Mouse (Mus musculus) erythroblast, embryonic 14.5 days (primary cell): Measurements from ENCODE around the gene Uncx. TPM values are rescaled to one million over a fixed set of nuclear protein-coding genes. Genes with fewer than 3 reads are reported as not detected.

Source experiments
- H3K27me3 ChIP-seq: 2 replicates; pipeline ENCODE4 v1.6.1; 2012; ENCODE audit warnings: inconsistent platforms; ENCODE audit not compliant: control insufficient read depth
- H3K36me3 ChIP-seq: 2 replicates; pipeline ENCODE4 v1.6.1; 2012; ENCODE audit warnings: mild to moderate bottlenecking, inconsistent platforms; ENCODE audit not compliant: control insufficient read depth
- H3K4me1 ChIP-seq: 2 replicates; pipeline ENCODE4 v1.6.1; 2012; ENCODE audit warnings: inconsistent platforms; ENCODE audit not compliant: control insufficient read depth
- H3K4me3 ChIP-seq: replicated peaks from 2 replicates; pipeline ENCODE3; 2012; ENCODE audit warnings: moderate library complexity, mild to moderate bottlenecking, inconsistent platforms
- H3K9me3 ChIP-seq: 2 replicates; pipeline ENCODE4 v1.6.1; 2012; ENCODE audit warnings: low read length, inconsistent platforms, mixed read lengths; ENCODE audit not compliant: control insufficient read depth
- GATA1 ChIP-seq: IDR thresholded peaks from 2 replicates; pipeline ENCODE4 v1.6.1; 2012; ENCODE audit warnings: low read length, inconsistent platforms, mixed read lengths
- TAL1 ChIP-seq: IDR thresholded peaks from 3 replicates; pipeline ENCODE4 v1.6.1; 2012; ENCODE audit warnings: low read length, inconsistent platforms, mixed read lengths
- polyA plus RNA-seq: library from polyadenylated mRNA; stranded (reverse); fragments of >175 nt; gene quantifications from 2 replicates; pipeline ENCODE4 v1.2.3, GENCODE M21; 2012

Uncx gene
- polyA plus RNA-seq, 1 experiment: not detected

DNA sequence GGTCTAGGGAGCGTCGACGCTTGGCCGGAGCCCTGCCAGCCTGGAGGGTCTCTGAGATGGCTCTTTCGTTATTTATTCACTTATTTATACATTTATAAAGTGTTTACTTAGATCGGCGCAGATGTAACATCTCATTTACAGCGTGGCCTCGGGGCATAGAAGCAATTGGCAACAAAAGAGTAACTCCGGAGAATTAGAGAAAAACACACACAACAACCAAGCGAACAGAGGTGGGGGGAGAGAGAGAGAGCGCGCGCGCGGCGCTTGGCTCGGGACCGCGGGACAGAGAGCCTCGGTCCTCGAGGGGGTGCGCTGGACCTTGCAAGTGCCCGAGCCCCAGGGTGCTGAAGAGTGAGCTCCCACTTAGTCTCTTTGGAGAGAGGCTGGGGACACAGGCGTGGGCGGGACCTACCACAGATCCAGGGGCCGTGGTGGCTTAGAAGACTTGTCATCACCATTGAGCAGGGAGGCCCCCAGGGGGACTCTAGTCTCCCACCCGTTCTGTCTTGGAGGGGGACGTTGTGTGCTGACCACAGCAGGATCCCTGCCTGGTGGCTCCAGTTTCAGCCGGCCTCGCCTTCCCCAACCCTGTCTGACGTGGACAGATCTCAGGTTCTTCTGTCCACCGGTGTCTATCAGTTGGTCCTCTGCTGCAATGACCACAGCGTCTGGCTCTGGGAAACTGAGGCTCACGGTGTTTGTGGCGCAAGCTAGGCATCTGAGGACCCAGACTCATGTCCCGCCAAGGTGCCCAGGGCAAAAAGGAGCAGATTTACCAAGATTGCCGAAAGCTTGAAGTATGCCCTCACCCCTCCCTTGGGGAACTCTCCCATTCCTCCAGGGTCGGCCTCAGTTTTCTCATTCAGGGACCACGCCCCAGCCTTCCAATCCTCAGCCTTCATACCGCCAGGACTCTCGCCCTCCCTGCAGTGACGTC lies 14.5 kb downstream of the Uncx start:
- TF ChIP-seq TAL1 (no peak), GATA1 (no peak)
- peaks cover 3% of the 10 kb centered on the region; the same call in 1 of the 2 replicates for H3K9me3 ChIP-seq
- H3K27me3 ChIP-seq: peaks cover 97% of the 10 kb centered on the region
- no peak overlapping the region for H3K4me3 ChIP-seq
- H3K36me3 ChIP-seq: no peaks in the 10 kb centered on the region
- H3K4me1 ChIP-seq: no peaks in the 10 kb centered on the region

DNA sequence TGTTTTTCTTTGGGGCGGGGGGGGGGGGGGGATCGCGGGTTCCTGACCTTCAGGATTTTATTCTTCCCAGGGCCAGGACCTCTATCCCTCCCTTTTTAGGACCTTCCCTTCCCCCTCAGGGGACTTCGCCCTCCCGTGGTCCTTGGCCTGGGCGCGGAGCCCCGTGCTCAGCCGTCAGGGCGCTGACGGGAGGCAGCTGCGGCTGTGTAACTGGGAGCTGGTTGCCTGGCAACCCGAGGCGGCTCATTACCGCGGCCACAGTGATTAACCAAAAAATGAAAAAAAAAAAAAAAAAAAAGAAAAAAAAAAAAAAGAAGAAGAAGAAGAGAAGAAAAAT lies 15.1 kb downstream of the Uncx start:
- no peaks in the 10 kb centered on the region for H3K4me1 ChIP-seq
- no peak overlapping the region for H3K4me3 ChIP-seq
- peaks cover 3% of the 10 kb centered on the region; the same call in 1 of the 2 replicates for H3K9me3 ChIP-seq
- TF ChIP-seq TAL1: no peak
- TF ChIP-seq GATA1: no peak
- H3K27me3 ChIP-seq: peaks cover 97% of the 10 kb centered on the region
- no peaks in the 10 kb centered on the region for H3K36me3 ChIP-seq

DNA sequence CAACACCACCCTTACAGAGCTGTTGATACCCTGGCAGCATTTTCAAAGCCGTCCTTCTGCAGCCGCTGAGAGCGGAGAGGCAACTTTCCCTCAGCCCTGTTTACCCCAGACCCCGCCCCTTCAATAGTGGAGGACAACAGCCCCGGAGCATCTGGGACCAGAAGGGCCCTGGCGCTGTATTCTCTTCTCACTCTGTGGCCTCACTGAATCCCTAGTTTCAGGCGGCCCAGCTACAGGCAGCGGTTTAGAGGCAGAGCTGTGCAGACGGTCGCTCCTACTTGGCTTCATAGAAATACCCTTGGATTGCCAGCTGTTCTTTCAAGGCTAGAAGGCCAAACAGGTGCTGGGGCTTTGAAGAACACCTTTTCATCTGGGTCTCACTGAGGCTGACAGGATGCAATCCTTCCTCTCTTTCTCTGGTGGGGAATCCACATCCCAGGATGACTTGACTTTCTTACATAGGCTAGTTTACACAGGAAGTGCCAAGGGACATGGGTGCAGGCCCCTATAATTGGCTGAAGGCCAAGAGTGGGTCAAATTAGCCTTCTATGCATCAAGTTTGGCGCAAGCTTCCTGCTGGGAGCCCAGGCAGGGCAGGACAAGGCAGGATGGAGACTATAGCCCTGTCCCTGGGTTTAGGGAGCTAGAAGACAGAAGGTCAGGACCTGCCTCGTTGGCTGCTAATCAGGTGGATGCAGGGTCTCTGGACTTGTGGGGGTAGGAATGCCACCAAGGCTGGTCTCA lies 15.8 kb downstream of the Uncx start:
- Histone ChIP-seq H3K9me3 (peaks cover 3% of the 10 kb centered on the region; the same call in 1 of the 2 replicates), H3K4me1 (no peaks in the 10 kb centered on the region)
- no peak for TF ChIP-seq TAL1
- TF ChIP-seq GATA1: no peak

GRCm38 (mm10) chr5:139559782-139560181 lies 16.5 kb downstream of the Uncx start:
- Histone ChIP-seq H3K36me3 (no peaks in the 10 kb centered on the region), H3K4me1 (no peaks in the 10 kb centered on the region), H3K9me3 (peaks cover 3% of the 10 kb centered on the region; the same call in 1 of the 2 replicates), H3K27me3 (peaks cover 96% of the 10 kb centered on the region), H3K4me3 (no peak overlapping the region)
- no peak for TF ChIP-seq TAL1
- no peak for TF ChIP-seq GATA1

More for the DNA sequence above, 15.8 kb downstream of the Uncx start:
- Histone ChIP-seq H3K4me3 (no peak overlapping the region), H3K27me3 (peaks cover 96% of the 10 kb centered on the region), H3K36me3 (no peaks in the 10 kb centered on the region)

DNA sequence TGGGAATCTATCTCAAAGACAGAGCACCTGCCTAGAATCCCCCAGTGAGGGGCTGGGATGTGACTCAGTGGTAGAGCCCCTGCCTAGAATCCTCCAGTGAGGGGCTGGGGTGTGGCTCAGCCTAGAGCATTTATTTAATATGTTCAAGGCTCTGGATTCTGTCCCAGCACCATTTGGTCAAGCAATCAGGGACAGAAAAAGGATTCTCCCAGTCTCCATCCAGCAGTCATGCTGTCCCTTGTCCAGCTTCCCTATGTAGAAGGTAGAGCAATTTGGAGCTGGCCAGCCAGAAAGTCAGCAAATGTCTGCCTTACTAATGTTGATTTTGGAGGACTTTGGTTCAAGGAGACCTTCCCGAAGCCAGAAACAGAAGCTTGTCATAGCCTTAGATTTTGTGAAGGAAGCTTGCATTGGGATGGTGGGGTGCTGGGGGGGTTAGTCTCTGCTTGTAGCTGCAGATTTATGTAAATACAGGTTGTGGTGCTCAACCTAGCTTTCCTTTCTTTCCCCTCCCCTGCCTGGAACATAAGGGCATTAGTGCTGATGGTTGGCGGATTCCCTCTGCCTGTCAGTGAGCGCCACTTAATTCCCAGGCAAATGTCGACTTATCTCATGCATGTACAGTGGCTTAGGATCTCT lies 18.2 kb downstream of the Uncx start:
- Histone ChIP-seq H3K27me3 (peaks cover 87% of the 10 kb centered on the region), H3K9me3 (peaks cover 3% of the 10 kb centered on the region; the same call in 1 of the 2 replicates), H3K36me3 (no peaks in the 10 kb centered on the region), H3K4me1 (no peaks in the 10 kb centered on the region), H3K4me3 (no peak overlapping the region)
- TF ChIP-seq TAL1: no peak
- TF ChIP-seq GATA1: no peak

GRCm38 (mm10) chr5:139564663-139565062 lies 21.4 kb downstream of the Uncx start:
- no peak overlapping the region for H3K4me3 ChIP-seq
- no peaks in the 10 kb centered on the region for H3K9me3 ChIP-seq
- no peak for TF ChIP-seq GATA1
- TF ChIP-seq TAL1: no peak
- no peaks in the 10 kb centered on the region for H3K4me1 ChIP-seq
- H3K27me3 ChIP-seq: peaks cover 72% of the 10 kb centered on the region
- no peaks in the 10 kb centered on the region for H3K36me3 ChIP-seq

GRCm38 (mm10) chr5:139565462-139565861 lies 22.2 kb downstream of the Uncx start:
- H3K36me3 ChIP-seq: no peaks in the 10 kb centered on the region
- peaks cover 66% of the 10 kb centered on the region for H3K27me3 ChIP-seq
- H3K9me3 ChIP-seq: no peaks in the 10 kb centered on the region
- H3K4me3 ChIP-seq: no peak overlapping the region
- H3K4me1 ChIP-seq: no peaks in the 10 kb centered on the region
- TF ChIP-seq TAL1: no peak
- TF ChIP-seq GATA1: no peak

DNA sequence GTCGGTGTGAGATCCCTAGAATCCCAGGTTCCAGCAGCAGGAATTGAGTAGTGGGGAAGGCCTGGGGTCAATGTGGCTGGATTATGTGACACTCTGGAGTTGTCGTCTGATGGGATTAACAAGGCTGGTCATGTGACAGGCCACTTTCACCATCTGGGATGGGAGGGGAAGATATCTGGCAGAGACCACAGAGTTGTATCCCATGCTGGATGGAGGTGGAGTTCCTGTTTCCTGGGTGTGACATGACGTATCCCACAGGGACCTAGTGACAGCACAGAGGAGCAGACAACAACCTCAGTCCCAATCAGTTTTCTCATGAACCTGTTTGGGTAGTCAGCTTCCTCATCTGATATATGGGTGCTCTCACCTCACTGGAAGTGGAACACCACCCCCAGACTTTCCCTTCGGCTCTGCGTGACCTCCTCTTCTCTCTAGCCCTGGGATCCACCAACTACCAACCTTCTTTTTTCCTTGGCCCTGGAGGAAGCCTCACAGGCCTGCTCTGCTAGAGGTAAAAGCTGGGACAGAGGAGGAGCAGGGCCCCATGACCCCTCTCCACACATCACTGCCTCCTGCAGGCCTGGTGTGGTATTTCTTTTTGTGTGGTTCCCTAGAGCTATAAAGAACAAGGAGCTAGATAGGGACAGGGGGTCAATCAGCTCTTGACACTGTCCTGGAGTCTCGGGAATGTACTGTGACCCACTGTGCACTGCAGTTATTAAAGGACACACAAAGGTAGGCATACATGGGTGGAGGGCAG lies 23.5 kb downstream of the Uncx start:
- H3K4me3 ChIP-seq: no peak overlapping the region
- no peak for TF ChIP-seq GATA1
- TF ChIP-seq TAL1: no peak
- no peaks in the 10 kb centered on the region for H3K36me3 ChIP-seq
- H3K4me1 ChIP-seq: no peaks in the 10 kb centered on the region
- peaks cover 56% of the 10 kb centered on the region for H3K27me3 ChIP-seq
- H3K9me3 ChIP-seq: no peaks in the 10 kb centered on the region
